Mouse (Mus musculus) c-Kit-negative CD71-positive TER-119-positive erythroid progenitor cells, embryonic 14.5 days (primary cell): ENCODE results near the gene Gm9945.
A peak's percentile ranks its signal among the peaks of the same experiment; 100 is the strongest.

Experiments
- DNase-seq: peaks from one replicate; pipeline ENCODE4 v3.0.0-alpha.2; 2013; ENCODE audit warnings: low read depth, low spot score

Gene Gm9945

DNA sequence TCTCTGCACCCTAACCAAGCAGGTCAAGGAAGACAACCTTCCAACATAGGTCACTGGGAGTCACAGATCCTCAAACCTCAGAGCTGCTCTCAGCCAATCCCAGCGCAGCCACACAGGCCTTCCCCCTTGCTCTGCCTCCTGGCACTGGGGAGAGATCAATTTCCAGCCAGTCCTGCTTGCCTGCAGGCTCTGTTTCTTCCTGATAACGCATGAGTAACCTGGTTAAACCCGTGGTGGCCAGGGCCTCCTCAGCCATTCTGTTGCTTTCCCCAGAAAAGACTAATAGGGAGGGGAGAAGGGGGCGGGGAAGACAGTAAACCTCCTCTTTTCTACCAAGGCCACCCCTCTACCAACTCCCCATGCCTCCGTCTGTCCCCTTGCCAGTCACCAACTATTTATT is 18.2 kb upstream of the Gm9945 start:
- DNase-seq = no peak

- no peak for DNase-seq
These were observed 16.2 kb upstream of the Gm9945 start for GRCm38 (mm10) chr11:53463551-53464424.

DNA sequence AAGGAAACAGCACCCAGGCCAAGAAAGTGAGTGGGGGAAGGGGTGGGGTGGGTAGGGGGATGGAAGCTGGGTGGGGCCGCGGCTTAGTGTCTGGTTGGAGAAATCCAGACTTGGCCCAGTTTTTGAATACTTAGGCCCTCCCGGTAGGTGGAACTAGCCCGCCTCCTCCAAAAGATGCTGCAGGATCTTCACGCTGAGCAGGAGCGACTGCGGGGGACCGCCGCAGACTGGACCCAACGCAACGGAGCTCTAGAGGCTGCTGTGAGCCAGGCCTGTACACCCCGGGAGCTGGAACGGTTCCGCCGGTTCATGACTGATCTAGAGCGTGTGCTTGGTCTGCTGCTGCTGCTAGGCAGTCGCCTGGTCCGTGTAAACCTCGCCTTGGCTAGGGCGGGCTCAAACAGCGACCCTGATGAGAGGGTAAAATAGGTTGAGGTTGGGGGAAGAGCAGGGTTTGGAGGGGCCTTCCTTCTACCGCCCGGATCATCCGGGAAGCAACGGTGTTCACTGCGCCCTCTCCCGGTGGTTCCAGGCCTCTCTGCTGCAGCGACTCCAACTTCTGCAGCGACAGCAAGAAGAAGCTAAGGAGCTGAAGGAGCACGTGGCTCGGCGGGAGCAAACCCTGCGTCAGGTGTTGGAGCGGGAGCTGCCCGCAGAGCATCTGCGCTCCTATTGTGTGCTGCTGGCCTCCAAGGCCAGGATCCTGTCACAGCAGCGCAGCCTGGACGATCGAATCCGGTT is 13.6 kb upstream of the Gm9945 start:
- DNase-seq = no peak

DNA sequence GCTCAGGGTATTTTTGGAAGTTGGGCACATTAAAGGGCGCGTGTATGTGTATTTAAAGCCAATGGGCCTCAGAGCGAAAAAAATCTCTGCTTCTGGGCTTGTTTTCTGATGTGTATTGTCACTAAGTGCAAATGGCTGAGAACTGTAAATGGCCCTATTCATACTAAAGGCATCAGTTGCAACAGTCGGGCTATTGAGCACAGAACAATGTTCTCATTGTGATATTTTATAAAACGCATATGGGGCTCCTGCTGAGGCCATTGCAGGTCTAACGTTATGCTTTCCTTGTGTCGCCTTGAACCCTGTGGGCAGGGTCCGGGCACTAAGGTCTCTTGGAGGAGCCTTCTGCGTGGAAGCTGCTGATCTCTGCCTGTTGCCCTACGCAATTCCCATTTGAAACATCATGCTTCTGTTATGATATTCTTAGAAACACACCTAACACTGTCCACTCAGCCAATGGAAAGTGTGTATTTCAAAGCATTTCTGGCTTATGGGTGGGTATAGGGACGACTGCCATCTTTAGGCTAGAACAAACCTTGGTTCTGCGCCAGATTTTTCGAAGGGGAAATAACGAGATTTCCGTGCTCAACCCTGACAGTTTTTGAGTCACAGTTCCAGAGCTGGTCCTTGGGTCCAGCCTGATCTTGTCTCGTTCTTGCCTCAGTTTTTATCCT is 10.5 kb upstream of the Gm9945 start:
- DNase-seq = no peak

- DNase-seq = peak; percentile 75
These were observed 9.8 kb upstream of the Gm9945 start, which contains the start of gene Gm9837 for GRCm38 (mm10) chr11:53469968-53470695. Gene Gm9837, minus strand, starts transcription at chr11:53470479.

DNA sequence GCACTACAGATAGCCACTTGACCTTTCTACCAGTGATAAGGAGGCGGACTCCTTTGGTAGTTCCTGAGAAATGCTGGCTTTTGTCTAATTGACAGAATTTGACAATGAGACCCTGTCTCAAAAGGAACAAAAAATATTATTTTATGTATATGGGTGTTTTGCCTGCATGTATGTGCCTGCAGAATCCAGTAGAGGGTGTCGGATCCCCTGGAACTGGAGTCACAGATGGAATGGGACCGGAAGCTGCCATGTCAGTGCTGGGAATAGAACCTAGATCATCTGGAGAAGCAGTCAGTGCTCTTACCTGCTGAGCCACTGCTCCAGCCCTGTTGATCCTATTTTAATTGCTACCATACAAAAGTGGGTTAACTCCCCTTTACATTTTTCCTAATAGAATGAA is 7.3 kb upstream of the Gm9945 start:
- DNase-seq = no peak

DNA sequence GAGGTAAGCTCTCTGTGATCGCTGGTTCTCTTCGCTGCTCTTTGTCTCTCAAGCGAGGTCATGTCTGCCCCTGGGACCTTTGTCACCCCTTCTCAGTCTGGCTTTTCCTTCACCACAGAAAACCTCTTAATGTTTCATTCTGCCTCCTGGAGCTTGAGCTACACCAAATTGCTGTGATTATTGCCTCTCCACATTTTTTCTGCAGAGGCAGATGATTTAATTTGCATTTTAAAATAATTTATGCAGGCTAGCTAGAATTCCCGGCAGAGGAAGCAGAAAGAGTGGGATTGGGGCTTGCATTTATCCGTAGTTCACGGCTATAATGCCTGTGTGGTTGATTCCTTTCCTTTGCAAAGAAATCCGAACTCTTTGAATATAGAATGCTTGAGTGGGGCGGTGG is 4.3 kb upstream of the Gm9945 start:
- DNase-seq = no peak

DNA sequence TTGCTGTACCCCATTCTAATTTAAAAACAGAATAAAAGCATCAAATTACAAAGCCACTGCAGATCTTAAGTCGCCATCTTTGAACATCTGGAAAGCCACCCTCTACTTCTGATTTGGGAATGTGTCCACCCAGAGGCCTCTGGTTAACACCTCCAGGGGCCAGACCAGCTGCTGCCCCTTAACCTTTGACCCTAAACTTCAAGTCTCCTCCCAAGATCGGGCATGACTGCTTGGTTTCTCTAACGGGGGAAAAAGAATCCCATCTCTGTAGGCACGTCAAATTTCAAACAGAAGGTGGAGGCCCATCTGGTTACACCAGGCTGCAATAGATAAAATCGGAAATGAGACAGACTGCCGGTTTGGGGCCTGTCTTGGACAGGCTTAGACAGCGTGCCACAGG is 2.1 kb upstream of the Gm9945 start:
- no peak for DNase-seq

GRCm38 (mm10) chr11:53478383-53479170 is 1.4 kb upstream of the Gm9945 start:
- DNase-seq = no peak

GRCm38 (mm10) chr11:53479171-53479782 is 689 bp upstream of the Gm9945 start:
- no peak for DNase-seq

DNA sequence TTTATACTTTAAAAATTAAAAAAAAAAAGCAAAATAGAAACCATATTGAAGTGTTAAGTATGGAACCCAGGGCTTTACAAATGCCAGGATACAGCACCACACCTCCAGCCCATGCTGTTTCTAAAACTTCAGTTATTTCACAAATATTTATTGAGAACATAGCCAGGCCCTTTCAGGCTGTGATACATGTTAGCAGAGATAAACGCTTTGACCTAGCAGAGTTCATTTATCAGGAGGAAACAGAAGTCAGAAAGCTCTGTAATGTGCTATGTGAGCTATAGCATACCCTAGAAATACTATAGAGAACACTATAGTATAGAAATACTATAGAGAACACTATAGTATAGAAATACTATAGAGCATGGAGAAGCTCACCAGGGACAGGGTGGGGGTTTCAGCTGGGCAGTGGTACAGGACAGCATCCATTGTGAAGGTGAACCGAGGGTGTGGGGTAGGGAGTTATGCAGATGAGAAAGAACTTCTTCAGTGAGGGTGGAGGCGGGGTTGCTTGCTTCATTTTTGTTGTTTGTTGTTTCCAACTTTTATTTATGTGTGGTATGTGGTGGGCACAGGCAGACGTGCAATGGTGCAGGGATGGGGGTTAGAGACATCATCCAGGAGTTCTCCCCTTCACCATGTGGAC is 1.2 kb downstream of the Gm9945 start:
- peak; percentile 69 for DNase-seq

DNA sequence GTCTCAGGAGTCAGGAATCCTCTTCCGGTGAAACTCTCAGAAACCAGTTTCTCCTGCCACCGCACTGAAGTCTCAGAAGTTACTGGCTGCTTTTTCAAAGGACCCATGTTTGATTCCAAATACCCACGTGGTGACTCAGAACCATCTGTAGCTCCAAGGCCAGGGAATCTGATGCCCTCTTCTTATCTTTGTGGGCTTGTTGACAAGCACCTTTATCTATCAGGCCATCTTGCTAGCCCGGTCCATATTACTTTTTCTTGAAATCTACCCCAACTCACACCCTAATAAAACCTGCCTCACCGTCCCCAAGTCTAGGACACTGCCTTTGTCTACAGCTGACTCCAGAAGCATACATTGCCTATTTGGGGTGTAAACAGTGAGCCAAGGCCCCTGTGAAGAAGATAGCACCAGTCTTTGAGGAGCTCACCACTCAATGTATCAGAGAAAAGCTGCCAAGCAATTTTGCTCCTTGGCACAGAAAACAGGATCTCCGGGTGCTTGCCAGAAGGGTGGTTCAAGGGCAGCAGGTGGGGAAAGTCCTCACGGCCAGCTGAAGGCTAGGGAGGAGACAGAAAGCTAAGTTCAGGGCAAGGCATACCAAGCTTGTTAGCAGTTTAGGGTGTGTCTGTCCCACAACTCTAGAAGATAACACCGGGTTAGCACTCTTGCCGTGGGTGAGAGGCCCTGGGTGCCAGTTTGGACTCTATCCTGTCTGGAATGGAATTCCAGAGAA is 3.4 kb downstream of the Gm9945 start:
- DNase-seq = peak; percentile 73

DNA sequence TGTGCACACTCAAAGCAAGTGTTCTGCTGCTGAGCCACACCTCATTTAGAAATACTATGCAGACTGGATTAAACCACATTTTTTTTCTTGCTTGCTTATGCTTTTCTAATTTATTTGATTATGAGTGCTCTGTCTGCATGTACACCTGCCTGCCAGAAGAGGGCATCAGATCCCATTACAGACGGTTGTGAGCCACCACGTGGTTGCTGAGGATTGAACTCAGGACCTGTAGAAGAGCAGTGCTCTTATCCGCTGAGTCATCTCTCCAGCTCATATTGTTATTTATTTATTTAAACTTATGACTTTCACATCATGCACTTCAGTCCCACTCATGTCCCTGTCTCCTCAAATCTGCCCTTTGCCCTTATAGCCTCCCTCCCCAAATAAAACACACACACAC is 5.8 kb downstream of the Gm9945 start:
- no peak for DNase-seq

GRCm38 (mm10) chr11:53486351-53486750 is 6.4 kb downstream of the Gm9945 start:
- no peak for DNase-seq

GRCm38 (mm10) chr11:53486822-53487594 is 7.0 kb downstream of the Gm9945 start:
- no peak for DNase-seq

- DNase-seq = no peak
These were observed 9.0 kb downstream of the Gm9945 start for GRCm38 (mm10) chr11:53489007-53489406.

- DNase-seq = no peak
These were observed 9.5 kb downstream of the Gm9945 start for GRCm38 (mm10) chr11:53489421-53489820.

DNA sequence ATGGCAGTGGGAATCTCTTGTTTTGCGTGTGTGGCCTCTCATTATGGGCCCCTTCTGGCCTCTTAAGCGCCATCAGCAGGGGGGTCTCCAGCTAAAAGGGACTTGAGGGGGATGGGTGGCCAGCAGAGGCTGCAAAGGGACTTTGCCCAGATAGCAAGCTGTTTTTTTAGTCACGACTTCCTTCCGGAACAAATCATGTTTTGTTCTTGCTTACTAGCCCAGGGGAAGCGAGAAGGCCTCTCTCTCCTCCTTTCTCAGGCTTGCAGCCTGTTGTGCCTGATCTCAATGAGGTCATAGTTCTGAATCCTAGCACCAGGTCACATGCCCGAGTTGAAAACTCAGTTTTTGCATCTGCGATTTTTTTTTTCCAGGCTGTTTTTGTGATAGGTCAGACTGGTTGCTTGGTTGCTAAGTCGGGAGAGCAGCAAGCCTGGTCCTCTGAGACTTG is 12.0 kb downstream of the Gm9945 start:
- no peak for DNase-seq
